Mouse (Mus musculus): ENCODE data around the gene Dexi.

- TF ChIP-seq CTCF (IDR thresholded peaks at IDR 0.05; ENCODE audit: insufficient read depth, low read depth, low read length) = no peak
- no peak for TF ChIP-seq POLR2A (IDR thresholded peaks at IDR 0.05; ENCODE audit: insufficient read depth, low read depth, low read length)
Measured at GRCm38 (mm10) chr16:10551592-10551991, 8.7 kb upstream of the Dexi start.

Measured in olfactory bulb, adult 2 months (tissue).